Mouse (Mus musculus): Measurements from ENCODE around the gene Daam1. TPM values are rescaled to one million over a fixed set of nuclear protein-coding genes. Genes with fewer than 3 reads are reported as not detected.

Gene Daam1
- polyA plus RNA-seq, 1 experiment from 2014 or later, result 7.7 TPM

Other genes with a start within 250 kb of the Daam1 start
- 0.36 and 0.38 TPM in 2 replicates for gene Gpr135, start 240.0 kb downstream of the Daam1 start, polyA plus RNA-seq (2015; fragmentation: Nextera tagmentation; extraction: Ambion mirVana)

Measured in intestine, embryonic 16.5 days (tissue).